Mouse (Mus musculus) embryonic facial prominence, embryonic 15.5 days (tissue): Measurements from ENCODE around the gene Dll1. TPM values are rescaled to one million over a fixed set of nuclear protein-coding genes. Genes with fewer than 3 reads are reported as not detected.

Experiments used
- ATAC-seq: fragments of 200-750 bp; cut with Nextera tagmentation; 2 replicates; pipeline ENCODE4 v1.8.0; 2017; ENCODE audit warnings: low read depth, moderate TSS enrichment; ENCODE audit not compliant: insufficient number of reproducible peaks, low FRiP score, low TSS enrichment
- H3K27ac ChIP-seq: fragments of 300-500 bp; sonication (generic); replicated peaks from 2 replicates; pipeline ENCODE4 v1.5.1; 2015; ENCODE audit warnings: mild to moderate bottlenecking, inconsistent platforms
- H3K27me3 ChIP-seq: fragments of 300-500 bp; sonication (generic); 2 replicates; pipeline ENCODE4 v1.6.1; 2015; ENCODE audit warnings: inconsistent platforms
- H3K36me3 ChIP-seq: fragments of 300-500 bp; sonication (generic); 2 replicates; pipeline ENCODE4 v1.6.1; 2015; ENCODE audit warnings: mild to moderate bottlenecking, inconsistent platforms
- H3K4me1 ChIP-seq: fragments of 300-500 bp; sonication (generic); 2 replicates; pipeline ENCODE4 v1.6.1; 2015; ENCODE audit warnings: inconsistent platforms
- H3K4me2 ChIP-seq: fragments of 300-500 bp; sonication (generic); replicated peaks from 2 replicates; pipeline ENCODE4 v1.6.1; 2015; ENCODE audit warnings: mild to moderate bottlenecking, inconsistent platforms
- H3K4me3 ChIP-seq: fragments of 300-500 bp; sonication (generic); replicated peaks from 2 replicates; pipeline ENCODE4 v1.5.1; 2015; ENCODE audit warnings: mild to moderate bottlenecking, inconsistent platforms
- H3K9ac ChIP-seq: fragments of 300-500 bp; sonication (generic); 2 replicates; pipeline ENCODE4 v1.6.1; 2015; ENCODE audit warnings: inconsistent platforms
- H3K9me3 ChIP-seq: fragments of 300-500 bp; sonication (generic); replicated peaks from 2 replicates; pipeline ENCODE4 v1.6.1; 2016; ENCODE audit warnings: inconsistent platforms
- WGBS: fragments of 180-500 bp; shearing (Covaris S2); methylation state at CpG from one replicate; pipeline ENCODE4 v1.1.7; 2015; 5-methylcytosine and 5-hydroxymethylcytosine counted together
- polyA plus RNA-seq: library from polyadenylated mRNA; unstranded; fragments of >200 nt; fragmentation: Nextera tagmentation; extraction: Ambion mirVana; gene quantifications from 2 replicates; pipeline ENCODE4 v1.2.1, GENCODE M21; 2015

Dll1 gene
- polyA plus RNA-seq, 1 experiment from 2014 or later = 10.3 TPM

GRCm38 (mm10) chr17:15323191-15323834, 53.4 kb downstream of the Dll1 start:
- no peak overlapping the region for H3K27ac ChIP-seq
- 78% methylated on average over 9 of the region's 9 CpGs for WGBS
- no peak overlapping the region for H3K4me2 ChIP-seq
- ATAC-seq = no peak
- H3K9ac ChIP-seq = no peak overlapping the region
- H3K36me3 ChIP-seq = no peaks in the 10 kb centered on the region
- no peaks in the 10 kb centered on the region; the same call in 1 of the 2 replicates for H3K4me1 ChIP-seq
- H3K27me3 ChIP-seq = no peaks in the 10 kb centered on the region
- H3K9me3 ChIP-seq = no peaks in the 10 kb centered on the region
- H3K4me3 ChIP-seq = no peak overlapping the region

Other genes starting within 250 kb of the Dll1 start
- 29.1 and 30.9 TPM in 2 replicates for gene Fam120b, start 19.3 kb upstream of the Dll1 start, polyA plus RNA-seq
- gene Psmb1, start 122.9 kb upstream of the Dll1 start, polyA plus RNA-seq = 235 and 236 TPM in 2 replicates
- gene Tbp, start 123.0 kb upstream of the Dll1 start, polyA plus RNA-seq = 44.7 and 52.5 TPM in 2 replicates
- gene Pdcd2, start 150.4 kb upstream of the Dll1 start, polyA plus RNA-seq = 43.1 and 44.9 TPM in 2 replicates
- gene Prdm9, start 187.5 kb upstream of the Dll1 start, polyA plus RNA-seq = 1.8 TPM in 2 replicates